Mouse (Mus musculus) natural killer cell, adult 2 months (primary cell): ENCODE measurements around the gene Clps.

ENCODE experiments used
- DNase-seq, 2 experiments: peaks; one replicate each; pipeline ENCODE4 v3.0.0; 2022; ENCODE audit warnings: low spot score in 2 of 2

Clps gene

DNA sequence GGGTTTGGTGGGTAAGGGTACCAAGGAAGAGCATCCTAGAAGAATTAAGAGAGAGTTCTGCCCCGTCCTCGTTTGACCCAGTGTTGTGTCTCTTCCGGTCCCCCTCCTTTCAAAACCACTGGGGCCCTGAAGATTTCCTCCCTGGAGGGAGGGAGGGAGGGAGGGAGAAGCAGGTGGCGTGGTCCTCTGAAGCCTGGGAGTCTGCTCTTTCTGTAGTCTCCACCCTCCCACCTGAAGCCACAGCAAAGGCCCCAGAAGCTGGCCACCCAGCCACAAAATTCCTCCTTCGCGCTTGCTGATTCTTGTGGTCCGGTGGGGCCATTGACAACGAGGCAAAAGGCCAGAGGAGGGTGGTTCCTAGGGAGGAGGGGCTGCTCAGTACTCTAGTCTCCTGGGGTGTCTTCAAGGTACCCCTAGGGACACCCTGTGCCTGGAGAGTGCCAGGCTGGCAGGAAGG is 41.9 kb downstream of the Clps start:
- DNase-seq = peak in 1 of 2 experiments; percentile 38

DNA sequence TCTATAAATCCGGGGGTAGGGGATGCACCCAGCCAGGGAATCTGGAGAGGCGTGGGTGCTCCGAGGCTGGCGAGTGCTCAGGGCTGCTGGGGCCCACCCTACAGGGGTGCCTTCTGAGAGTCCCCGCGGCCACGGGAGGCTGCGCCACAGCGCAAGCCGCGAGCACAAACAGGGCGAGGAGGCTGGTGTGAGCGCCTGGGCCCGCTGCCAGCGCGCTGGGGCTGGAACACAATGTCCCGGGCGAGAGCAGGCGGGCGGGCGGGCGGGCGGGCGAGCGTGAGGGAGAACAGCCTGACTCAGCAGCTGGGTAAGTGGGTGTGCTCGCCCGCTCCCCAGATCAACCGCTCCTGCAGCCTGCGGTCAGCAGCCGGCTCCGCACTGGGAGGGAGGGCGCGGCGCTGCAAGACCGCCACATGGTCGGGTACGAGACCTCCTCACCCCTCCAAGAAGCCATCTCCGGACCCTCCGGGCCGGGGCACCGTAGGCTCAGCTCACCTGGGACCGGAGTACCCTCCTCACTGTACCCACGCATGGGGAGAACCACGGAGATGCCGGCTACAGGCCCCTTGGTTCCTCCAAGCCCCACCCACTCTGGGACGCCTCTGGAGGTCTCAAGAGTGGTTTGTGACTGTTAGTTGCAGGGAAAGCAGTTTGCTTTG is 42.5 kb downstream of the Clps start:
- peak; percentile 47 to 52 for DNase-seq

- no peak for DNase-seq
Observed at GRCm38 (mm10) chr17:28517441-28517955, 43.1 kb downstream of the Clps start, which contains the start of gene Fkbp5. TSS of gene Fkbp5 (minus strand) at chr17:28517527.

GRCm38 (mm10) chr17:28516881-28517280 is 43.7 kb downstream of the Clps start:
- DNase-seq = no peak

GRCm38 (mm10) chr17:28515431-28516341 is 44.9 kb downstream of the Clps start:
- peak; percentile 41 to 60 for DNase-seq

DNA sequence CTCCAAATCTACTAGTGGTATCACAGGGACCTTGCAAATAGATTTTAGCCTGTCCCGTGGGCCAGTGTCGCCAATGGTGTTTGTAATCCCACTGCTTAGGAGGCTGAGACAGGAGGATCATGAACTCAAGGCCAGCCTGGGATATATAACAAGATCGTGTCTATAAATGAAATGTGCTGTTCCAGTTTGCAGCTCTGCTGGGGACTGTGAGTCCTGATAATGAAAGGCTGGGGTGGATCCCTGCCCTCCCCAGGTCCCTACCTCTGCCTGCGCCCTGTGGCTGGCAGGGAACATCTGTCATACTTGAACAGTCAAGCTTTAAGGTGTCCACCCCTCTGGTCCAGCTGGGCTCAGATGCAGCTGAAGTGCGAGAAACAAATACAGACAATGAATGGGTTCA is 46.0 kb downstream of the Clps start:
- DNase-seq = no peak

GRCm38 (mm10) chr17:28513844-28514243 is 46.7 kb downstream of the Clps start:
- DNase-seq = no peak

DNA sequence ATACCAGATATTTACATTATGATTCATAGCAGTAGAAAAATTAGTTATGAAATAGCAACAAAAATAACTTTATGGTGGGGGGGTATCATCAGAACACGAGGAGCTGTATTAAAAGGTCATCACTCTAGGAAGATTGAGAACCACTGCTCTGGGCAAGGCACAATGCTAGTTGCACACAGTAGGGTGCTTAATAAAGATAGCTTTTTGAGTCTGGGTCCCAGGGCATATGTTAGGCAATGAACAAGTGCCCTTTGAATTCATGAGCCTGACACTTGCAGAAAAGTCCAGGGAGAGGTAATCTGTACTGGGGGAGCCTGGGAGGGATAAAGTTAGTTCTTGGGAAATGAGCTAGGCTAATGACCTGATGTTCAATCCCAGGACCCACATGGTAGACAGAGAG is 47.2 kb downstream of the Clps start:
- DNase-seq = no peak

DNA sequence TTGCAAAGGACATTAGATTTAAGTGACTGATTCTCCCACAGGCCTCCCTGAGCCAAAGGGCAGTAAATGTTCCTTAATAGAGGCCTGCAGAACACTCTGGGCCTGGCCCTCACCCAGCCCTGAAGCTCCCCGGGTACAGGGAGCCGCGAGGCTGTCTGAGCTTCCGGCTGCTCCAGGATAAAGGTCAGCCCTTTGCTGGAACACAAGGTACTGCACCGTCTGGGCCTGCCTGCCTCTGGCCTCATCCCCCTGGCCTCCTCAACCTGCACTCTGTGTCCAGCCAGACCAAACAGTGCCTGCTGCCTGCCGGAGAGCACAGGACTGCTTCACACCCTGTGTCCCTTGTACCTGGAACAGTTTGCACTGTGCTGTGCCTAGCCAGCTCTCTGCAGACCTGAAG is 47.9 kb downstream of the Clps start:
- DNase-seq = no peak

GRCm38 (mm10) chr17:28511616-28512541 is 48.7 kb downstream of the Clps start:
- no peak for DNase-seq

DNA sequence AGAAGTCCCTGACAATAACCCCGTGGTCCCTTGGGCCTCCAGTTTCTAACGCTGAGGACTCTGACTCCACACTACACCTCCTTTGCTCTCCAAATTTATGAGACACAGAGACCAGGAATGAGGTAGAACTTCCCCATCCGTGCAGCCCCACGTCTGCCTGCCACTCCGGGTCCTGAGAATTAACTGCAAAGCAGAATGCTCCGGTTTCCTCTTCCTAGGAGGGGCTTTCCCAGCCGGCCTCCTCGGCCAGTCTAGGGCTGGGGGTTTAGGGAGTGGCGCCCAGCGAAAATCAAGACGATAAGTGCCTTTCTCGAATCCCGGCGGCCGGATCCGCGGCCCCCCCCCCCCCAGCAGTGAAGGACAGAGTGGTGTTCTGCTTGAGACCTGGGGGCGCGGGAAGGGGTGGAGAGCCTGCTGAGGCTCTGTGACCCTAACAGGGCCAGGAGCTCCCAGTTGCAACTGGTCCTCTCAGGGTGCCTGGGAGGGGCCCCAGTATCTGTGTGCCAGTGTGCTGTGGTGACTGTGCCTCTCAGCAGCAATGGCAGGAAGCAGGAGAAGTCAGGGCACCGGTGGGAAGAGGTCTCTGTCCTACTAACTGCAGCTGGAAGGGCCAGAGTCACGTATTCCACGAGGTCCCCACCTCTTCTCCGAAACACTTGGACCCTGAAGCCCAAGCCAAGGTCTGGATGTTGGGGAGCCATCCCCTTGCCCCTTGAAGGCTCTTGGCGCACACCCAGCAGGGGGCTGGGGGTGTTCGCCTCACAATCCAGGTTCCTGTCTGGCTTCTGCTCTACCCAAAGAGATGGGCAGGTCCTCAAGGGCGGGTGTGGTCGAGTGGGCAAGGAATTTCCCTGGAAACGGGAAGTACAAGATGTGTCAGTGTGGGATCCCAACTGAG is 49.9 kb downstream of the Clps start:
- no peak for DNase-seq
